Mouse (Mus musculus) embryonic facial prominence, embryonic 13.5 days (tissue): ENCODE results near the gene Rbm33. TPM values are rescaled to one million over a fixed set of nuclear protein-coding genes. Genes with fewer than 3 reads are reported as not detected.

Experiments used
- ATAC-seq: fragments of 200-750 bp; cut with Nextera tagmentation; 2 replicates; pipeline ENCODE4 v1.8.0; 2017; ENCODE audit warnings: low read depth; ENCODE audit not compliant: insufficient number of reproducible peaks, insufficient read depth, low FRiP score, low TSS enrichment
- H3K27ac ChIP-seq: fragments of 300-500 bp; sonication (generic); 2 replicates; pipeline ENCODE4 v1.5.1; 2015; ENCODE audit warnings: moderate library complexity, mild to moderate bottlenecking, inconsistent platforms
- H3K27me3 ChIP-seq: fragments of 300-500 bp; sonication (generic); 2 replicates; pipeline ENCODE4 v1.6.1; 2015; ENCODE audit warnings: mild to moderate bottlenecking, inconsistent platforms
- H3K36me3 ChIP-seq: fragments of 300-500 bp; sonication (generic); 2 replicates; pipeline ENCODE4 v1.6.1; 2015; ENCODE audit warnings: mild to moderate bottlenecking, inconsistent platforms
- H3K4me1 ChIP-seq: fragments of 300-500 bp; sonication (generic); 2 replicates; pipeline ENCODE4 v1.6.1; 2015; ENCODE audit warnings: inconsistent platforms
- H3K4me2 ChIP-seq: fragments of 300-500 bp; sonication (generic); 2 replicates; pipeline ENCODE4 v1.6.1; 2015; ENCODE audit warnings: moderate library complexity, mild to moderate bottlenecking, inconsistent platforms
- H3K4me3 ChIP-seq: fragments of 300-500 bp; sonication (generic); 2 replicates; pipeline ENCODE4 v1.5.1; 2015; ENCODE audit warnings: mild to moderate bottlenecking, inconsistent platforms
- H3K9ac ChIP-seq: fragments of 300-500 bp; sonication (generic); 2 replicates; pipeline ENCODE4 v1.6.1; 2015; ENCODE audit warnings: mild to moderate bottlenecking, inconsistent platforms
- H3K9me3 ChIP-seq: fragments of 300-500 bp; sonication (generic); 2 replicates; pipeline ENCODE4 v1.6.1; 2016; ENCODE audit warnings: inconsistent platforms
- WGBS: fragments of 180-500 bp; shearing (Covaris S2); methylation state at CpG from one replicate; pipeline ENCODE4 v1.1.7; 2015; ENCODE audit warnings: mixed read lengths; 5-methylcytosine and 5-hydroxymethylcytosine counted together
- polyA plus RNA-seq: library from polyadenylated mRNA; unstranded; fragments of >200 nt; fragmentation: Nextera tagmentation; extraction: Ambion mirVana; gene quantifications from 2 replicates; pipeline ENCODE4 v1.2.1, GENCODE M21; 2015

Gene Rbm33
- polyA plus RNA-seq, 1 experiment from 2014 or later: 15.2 TPM

DNA sequence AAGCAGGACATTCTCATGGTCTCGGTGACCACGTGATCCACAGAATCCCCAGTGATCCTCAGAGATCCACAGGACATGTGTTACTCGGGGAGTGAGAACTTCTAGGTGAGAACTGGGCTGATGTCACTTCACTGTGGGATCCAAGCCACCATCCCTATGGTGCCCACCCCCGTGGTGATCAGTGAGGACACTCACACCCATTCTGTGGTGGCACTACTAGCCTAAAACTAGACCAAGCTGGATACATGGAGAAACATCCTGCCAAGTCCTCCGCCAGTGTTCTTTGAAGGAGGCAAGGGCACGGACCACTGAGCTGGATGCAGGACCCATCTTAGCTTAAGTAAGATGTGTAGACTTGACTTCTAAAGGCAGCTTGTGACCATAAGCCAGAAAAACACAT is 17.6 kb upstream of the Rbm33 start:
- Histone ChIP-seq H3K27me3 (no peaks in the 10 kb centered on the region), H3K4me1 (no peaks in the 10 kb centered on the region), H3K4me3 (no peak overlapping the region), H3K9me3 (no peaks in the 10 kb centered on the region), H3K27ac (no peak overlapping the region), H3K9ac (no peak overlapping the region), H3K4me2 (no peak overlapping the region), H3K36me3 (no peaks in the 10 kb centered on the region)
- no peak for ATAC-seq
- 79% methylated on average over 6 of the region's 6 CpGs for WGBS

DNA sequence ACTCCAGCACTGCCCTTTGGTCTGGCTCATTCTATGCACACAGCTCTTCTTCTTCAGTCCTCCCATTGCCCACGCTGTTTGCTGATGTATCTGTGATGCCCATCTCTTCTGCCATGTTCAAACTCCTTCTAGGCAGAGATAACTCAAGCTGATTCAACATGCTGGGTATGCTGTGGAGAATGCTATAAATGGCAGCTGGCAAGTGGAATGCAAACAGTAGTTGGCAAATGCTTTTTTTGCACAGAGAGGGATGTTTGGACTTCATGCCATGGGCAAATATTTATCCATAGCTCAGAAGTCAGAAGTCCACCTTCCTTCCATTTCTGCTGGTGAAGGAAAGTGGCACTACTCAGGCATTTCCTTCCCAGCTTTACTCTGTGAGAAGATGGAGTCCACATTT is 14.2 kb upstream of the Rbm33 start:
- Histone ChIP-seq H3K27ac (no peak overlapping the region), H3K4me1 (no peaks in the 10 kb centered on the region), H3K27me3 (no peaks in the 10 kb centered on the region), H3K4me3 (no peak overlapping the region), H3K36me3 (no peaks in the 10 kb centered on the region), H3K4me2 (no peak overlapping the region), H3K9ac (no peak overlapping the region), H3K9me3 (no peaks in the 10 kb centered on the region)
- ATAC-seq: no peak
- 93% methylated on average over 1 of the region's 1 CpGs for WGBS

DNA sequence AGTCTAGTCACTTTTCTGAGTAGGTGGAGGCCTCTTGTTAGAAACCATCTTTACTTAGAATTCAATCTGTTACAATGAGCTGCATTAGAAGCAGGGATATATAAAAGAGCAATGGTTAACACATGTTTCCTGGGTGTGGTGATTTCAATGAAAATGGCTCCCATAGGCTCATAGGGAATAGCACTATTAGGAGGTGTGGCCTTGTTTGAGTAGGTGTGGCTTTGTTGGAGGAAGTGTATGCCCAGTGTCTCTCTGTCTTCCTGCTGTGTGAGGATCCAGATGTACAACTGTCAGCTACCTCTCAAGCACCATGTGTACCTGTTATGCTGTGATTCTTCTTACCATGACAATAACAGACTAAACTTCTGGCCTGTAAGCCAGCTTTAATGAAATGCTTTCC is 12.4 kb upstream of the Rbm33 start:
- Histone ChIP-seq H3K4me3 (no peak overlapping the region), H3K9ac (no peak overlapping the region), H3K36me3 (no peaks in the 10 kb centered on the region), H3K9me3 (no peaks in the 10 kb centered on the region), H3K4me2 (no peak overlapping the region), H3K4me1 (no peaks in the 10 kb centered on the region), H3K27ac (no peak overlapping the region), H3K27me3 (no peaks in the 10 kb centered on the region)
- ATAC-seq: no peak

DNA sequence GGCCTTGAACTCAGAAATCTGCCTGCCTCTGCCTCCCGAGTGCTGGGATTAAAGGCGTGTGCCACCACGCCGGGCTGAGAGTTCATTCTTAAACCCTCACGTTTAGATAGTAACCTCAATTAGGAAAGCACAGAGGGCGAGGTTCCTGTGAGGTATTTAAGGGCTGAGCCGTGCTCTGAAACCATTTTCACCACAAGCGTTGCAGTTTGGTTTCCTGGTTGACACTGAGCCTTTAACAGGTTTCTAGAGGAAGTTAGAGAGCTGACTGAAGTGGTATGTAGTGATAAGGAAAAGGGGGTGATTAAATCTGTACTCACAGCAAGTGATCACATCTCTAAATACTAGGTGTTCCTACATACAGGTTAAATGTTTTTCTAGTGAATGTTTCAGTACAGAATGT is 1.4 kb upstream of the Rbm33 start:
- H3K27ac ChIP-seq: no peak overlapping the region
- no peaks in the 10 kb centered on the region for H3K27me3 ChIP-seq
- H3K4me2 ChIP-seq: no peak overlapping the region
- peaks cover 17% of the 10 kb centered on the region for H3K4me1 ChIP-seq
- ATAC-seq: no peak
- H3K9ac ChIP-seq: no peak overlapping the region
- WGBS: 80% methylated on average over 8 of the region's 8 CpGs
- no peaks in the 10 kb centered on the region for H3K36me3 ChIP-seq
- no peak overlapping the region for H3K4me3 ChIP-seq
- H3K9me3 ChIP-seq: no peaks in the 10 kb centered on the region

DNA sequence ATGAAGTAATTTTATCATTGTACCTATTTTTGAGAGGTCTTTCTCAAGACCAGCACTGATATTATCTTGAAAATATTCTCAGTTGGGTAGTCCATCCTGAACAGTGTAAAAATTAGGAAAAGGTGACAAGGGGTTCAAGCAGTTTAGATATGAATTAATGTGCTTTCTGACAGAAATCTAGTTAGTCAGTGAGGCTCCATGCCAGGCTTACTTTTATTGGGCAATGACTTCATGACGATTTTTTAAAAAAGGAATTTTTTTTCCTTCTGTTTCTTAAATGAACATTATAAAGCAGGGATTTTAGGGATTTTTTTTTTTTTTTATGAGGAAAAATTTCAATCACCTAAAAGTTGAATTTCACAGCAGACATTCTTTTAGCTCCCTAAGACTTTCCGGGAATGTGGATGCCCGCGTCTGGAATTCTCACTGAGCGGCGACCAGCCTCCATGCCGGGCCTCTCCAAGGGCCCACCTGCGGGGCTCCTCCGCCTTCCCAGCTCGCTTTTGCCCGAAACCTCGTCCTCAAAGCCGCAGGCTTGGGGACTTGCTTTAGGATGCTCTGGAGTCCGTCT is 685 bp upstream of the Rbm33 start:
- Histone ChIP-seq H3K4me3 (peak overlapping the region; percentile 92), H3K27me3 (no peaks in the 10 kb centered on the region), H3K9me3 (no peaks in the 10 kb centered on the region), H3K4me1 (peaks cover 17% of the 10 kb centered on the region), H3K27ac (peak overlapping the region; percentile 100), H3K4me2 (peak overlapping the region; percentile 68), H3K9ac (peak overlapping the region; percentile 100), H3K36me3 (no peaks in the 10 kb centered on the region)
- WGBS: under 1% methylated on average over 14 of the region's 14 CpGs
- peak; percentile 37 for ATAC-seq

DNA sequence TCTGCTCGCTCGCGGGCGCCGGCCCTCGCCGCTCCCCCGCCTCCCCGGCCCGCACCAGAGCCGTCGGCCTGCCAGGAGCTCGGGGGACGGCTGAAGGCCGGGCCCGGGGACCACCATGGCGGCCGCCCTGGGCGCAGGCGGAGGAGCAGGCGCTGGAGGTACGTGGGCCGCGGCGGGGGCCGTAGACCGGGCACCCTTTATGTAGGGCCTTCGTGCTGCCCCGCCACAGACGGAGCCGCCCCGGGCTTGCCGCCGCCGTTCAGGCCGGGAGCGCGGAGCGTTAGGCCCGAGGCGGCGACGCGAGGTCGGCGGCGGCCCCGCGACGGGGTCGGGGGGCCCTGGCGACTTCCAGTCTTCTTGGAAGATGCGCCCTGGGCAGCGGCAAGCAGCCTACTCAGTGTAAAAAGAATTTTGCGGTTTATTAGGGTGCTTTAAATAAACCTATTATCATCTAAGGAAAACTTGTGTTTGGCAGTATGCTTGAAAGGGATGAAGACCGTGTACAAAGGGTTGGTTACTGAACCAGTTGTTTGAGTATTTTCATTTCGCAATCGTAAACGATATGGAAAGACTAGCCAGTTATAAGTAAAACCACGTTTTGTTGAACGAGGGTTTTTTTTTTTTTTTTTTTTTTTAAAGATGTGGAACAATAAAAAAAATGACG is 464 bp downstream of the Rbm33 start:
- Histone ChIP-seq H3K27me3 (no peaks in the 10 kb centered on the region), H3K4me1 (peaks cover 17% of the 10 kb centered on the region), H3K4me3 (peak overlapping the region; percentile 92), H3K4me2 (peak overlapping the region; percentile 68), H3K27ac (peak overlapping the region; percentile 100), H3K36me3 (no peaks in the 10 kb centered on the region), H3K9ac (peak overlapping the region; percentile 100), H3K9me3 (no peaks in the 10 kb centered on the region)
- WGBS: under 1% methylated on average over 61 of the region's 62 CpGs
- no peak; the same call in 1 of the 2 replicates for ATAC-seq

DNA sequence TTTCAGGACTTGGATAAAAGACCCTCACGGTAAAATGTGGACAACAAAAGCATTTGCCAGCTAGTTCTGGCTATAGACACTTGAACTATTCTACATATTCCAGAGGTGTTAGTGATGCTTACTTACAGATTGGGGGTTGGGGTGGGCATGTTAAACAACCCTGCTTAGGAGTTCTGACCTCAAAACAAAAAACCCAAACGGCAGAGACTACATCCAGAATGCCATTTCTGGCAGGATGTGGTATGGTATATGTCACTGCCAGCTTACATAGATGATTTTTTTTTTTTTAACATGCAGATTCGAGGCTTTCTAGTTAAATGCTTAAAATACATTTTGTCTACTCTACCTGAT is 971 bp downstream of the Rbm33 start:
- no peak for ATAC-seq
- H3K27me3 ChIP-seq: no peaks in the 10 kb centered on the region
- H3K27ac ChIP-seq: no peak overlapping the region
- peak overlapping the region; percentile 92 for H3K4me3 ChIP-seq
- no peaks in the 10 kb centered on the region for H3K9me3 ChIP-seq
- H3K36me3 ChIP-seq: no peaks in the 10 kb centered on the region
- 4% methylated on average over 3 of the region's 3 CpGs for WGBS
- peak overlapping the region; percentile 68 for H3K4me2 ChIP-seq
- H3K9ac ChIP-seq: peak overlapping the region; percentile 100
- H3K4me1 ChIP-seq: peaks cover 17% of the 10 kb centered on the region

DNA sequence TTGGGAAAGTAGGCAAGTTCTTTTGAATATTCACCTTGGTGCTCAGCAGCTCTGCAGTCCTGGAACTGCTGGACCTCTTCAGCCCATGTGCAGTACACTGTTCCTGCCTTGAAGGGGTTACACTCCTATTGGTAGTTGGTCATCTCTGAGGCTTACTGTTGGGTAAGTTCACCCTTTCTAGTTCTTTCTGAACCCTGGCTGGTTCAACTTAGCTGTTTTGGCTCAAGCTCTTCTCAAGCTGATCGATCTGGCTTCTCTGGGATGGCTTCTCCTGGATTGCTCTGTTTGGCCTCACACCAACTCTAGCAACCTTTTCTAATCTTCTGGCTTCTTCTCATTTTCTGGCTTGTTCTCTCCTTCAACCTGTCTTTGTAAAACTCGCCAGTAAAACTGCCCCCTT is 1.8 kb downstream of the Rbm33 start:
- H3K36me3 ChIP-seq: no peaks in the 10 kb centered on the region
- no peak overlapping the region for H3K27ac ChIP-seq
- peak overlapping the region; percentile 92 for H3K4me3 ChIP-seq
- peak overlapping the region; percentile 60 for H3K9ac ChIP-seq
- no peaks in the 10 kb centered on the region for H3K27me3 ChIP-seq
- peak overlapping the region; percentile 68 for H3K4me2 ChIP-seq
- no peaks in the 10 kb centered on the region for H3K9me3 ChIP-seq
- 61% methylated on average over 2 of the region's 2 CpGs for WGBS
- H3K4me1 ChIP-seq: peaks cover 17% of the 10 kb centered on the region
- no peak for ATAC-seq

DNA sequence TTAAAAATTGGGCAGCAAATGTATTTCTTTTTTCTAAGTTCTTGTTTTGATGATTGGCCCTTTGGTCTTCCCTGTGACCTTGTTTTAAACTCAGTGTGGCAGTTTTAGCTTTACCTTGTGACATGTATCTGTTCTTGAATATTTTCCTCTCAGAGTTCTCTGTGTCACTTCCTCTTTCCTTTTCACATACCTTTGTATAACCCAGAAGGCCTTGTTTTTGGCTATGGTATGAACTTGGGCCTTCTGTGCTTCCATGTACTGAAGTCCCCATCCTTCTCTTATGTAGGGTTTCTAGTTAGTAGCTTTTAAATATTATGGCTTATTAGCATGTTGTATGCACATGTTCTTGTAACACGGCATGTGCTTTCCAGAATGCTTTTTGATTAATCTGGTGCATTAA is 4.8 kb downstream of the Rbm33 start:
- 73% methylated on average over 1 of the region's 1 CpGs for WGBS
- no peak for ATAC-seq
- Histone ChIP-seq H3K27me3 (no peaks in the 10 kb centered on the region), H3K9me3 (no peaks in the 10 kb centered on the region), H3K36me3 (no peaks in the 10 kb centered on the region), H3K27ac (no peak overlapping the region), H3K4me2 (no peak overlapping the region), H3K4me1 (peaks cover 20% of the 10 kb centered on the region), H3K4me3 (no peak overlapping the region), H3K9ac (no peak overlapping the region)

DNA sequence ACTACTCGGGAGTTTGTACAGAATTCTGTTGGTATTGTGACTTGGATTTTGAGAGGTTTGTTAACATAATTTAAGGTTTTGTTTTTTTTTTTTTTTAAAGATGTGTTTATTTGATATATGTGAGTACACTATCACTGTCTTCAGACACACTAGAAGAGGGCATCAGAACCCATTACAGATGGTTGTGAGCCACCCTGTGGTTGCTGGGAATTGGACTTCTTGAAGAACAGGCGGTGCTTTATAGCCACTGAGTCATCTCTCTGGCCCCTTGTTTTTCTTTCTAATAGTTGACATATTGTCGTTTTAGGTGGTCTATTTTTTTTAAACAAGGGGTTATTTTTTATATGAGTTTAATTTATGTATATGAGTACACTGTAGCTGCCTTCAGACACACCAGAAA is 5.3 kb downstream of the Rbm33 start:
- 83% methylated on average over 3 of the region's 3 CpGs for WGBS
- H3K36me3 ChIP-seq: no peaks in the 10 kb centered on the region

DNA sequence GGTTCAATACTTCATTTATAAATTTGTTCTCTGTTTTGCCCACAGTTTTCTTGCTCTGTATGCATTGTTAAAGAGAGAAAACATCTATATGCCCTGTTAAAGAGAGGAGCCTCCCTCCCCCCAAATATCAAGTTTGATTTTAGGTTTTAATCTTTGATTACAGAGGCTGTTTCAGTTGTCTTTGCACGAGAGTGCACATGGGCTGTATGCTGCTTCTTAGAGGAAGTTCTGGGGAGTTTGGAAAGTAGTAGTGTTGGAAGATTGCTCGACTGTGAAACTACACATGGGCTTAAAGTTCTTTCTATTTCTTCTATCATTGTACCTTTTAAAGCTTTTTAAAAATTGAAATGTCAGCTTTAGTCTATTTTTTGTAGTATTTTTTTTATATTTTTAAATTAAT is 6.9 kb downstream of the Rbm33 start:
- Histone ChIP-seq H3K9me3 (no peaks in the 10 kb centered on the region), H3K4me3 (no peak overlapping the region), H3K4me2 (no peak overlapping the region), H3K36me3 (no peaks in the 10 kb centered on the region), H3K27ac (no peak overlapping the region), H3K9ac (no peak overlapping the region), H3K4me1 (peaks cover 13% of the 10 kb centered on the region), H3K27me3 (no peaks in the 10 kb centered on the region)
- no peak for ATAC-seq
- 89% methylated on average over 2 of the region's 2 CpGs for WGBS

More for the DNA sequence above, 5.3 kb downstream of the Rbm33 start:
- Histone ChIP-seq H3K4me3 (no peak overlapping the region), H3K9me3 (no peaks in the 10 kb centered on the region), H3K27ac (no peak overlapping the region), H3K4me1 (peaks cover 20% of the 10 kb centered on the region), H3K27me3 (no peaks in the 10 kb centered on the region), H3K4me2 (no peak overlapping the region), H3K9ac (no peak overlapping the region)
- ATAC-seq: no peak

DNA sequence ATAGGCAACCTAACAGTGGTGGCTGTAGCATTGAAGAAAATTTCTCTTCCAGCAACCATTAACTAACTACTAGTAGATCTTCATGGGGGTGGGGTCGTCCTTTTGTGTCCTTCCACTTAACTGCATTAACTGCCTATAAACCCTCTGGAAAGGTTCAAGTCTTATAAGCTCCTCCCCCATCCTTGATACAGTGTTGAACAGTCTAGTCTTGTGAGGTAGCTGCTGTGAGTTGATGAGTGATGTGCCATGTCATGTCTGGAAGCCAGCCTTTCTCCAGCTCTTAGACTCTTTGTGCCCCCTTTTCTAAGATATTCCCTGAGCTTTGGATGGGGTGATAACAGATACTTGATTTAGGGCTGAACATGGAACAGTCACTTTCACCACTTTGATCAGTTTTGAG is 7.5 kb downstream of the Rbm33 start:
- WGBS: 81% methylated on average over 1 of the region's 1 CpGs
- Histone ChIP-seq H3K27me3 (no peaks in the 10 kb centered on the region), H3K4me3 (no peak overlapping the region), H3K27ac (no peak overlapping the region), H3K36me3 (no peaks in the 10 kb centered on the region), H3K9ac (no peak overlapping the region), H3K4me1 (peaks cover 7% of the 10 kb centered on the region), H3K4me2 (no peak overlapping the region), H3K9me3 (no peaks in the 10 kb centered on the region)
- ATAC-seq: no peak
